Mouse (Mus musculus) left cerebral cortex, adult 2 months (tissue): ENCODE data around the gene Tmem204. TPM values are rescaled to one million over a fixed set of nuclear protein-coding genes. Genes with fewer than 3 reads are reported as not detected.
"Not testable (repeated sequence)": the region's sequence is repeated elsewhere in the genome, so short reads cannot be mapped to it uniquely, and the experiment has no call there.

ENCODE experiments used
- DNase-seq, 2 experiments: peaks; one replicate each; pipeline ENCODE4 v3.0.0; 2021 to 2022; ENCODE audit warnings: low spot score in 2 of 2, mixed read lengths in 1 of 2; ENCODE audit errors: extremely low spot score in 1 of 2
- H3K27ac ChIP-seq: fragments of 200-600 bp; 2 replicates; pipeline ENCODE4 v1.8.1; 2022
- H3K4me3 ChIP-seq: fragments of 200-600 bp; 2 replicates; pipeline ENCODE4 v1.8.1; 2022
- CTCF ChIP-seq: fragments of 200-600 bp; IDR thresholded peaks from 2 replicates; pipeline ENCODE4 v1.8.1; 2022; ENCODE audit warnings: antibody characterized with exemption, mild to moderate bottlenecking, moderate library complexity
- intact Hi-C: fragments of 180-260 bp; cut with DNase I; formaldehyde crosslinking; loops from one replicate; pipeline ENCODE4 v1.15.1; 2025
- long read RNA-seq, 2 experiments: library from polyadenylated mRNA; stranded (forward); transcript quantifications; one replicate each; pipeline ENCODE4 v2.0.0; 2021; ENCODE audit warnings: borderline mapping rate in 2 of 2
- total RNA-seq, 2 experiments: library from RNA; stranded (reverse); gene quantifications; 2 replicates each; pipeline ENCODE4 v1.2.3; 2021

Gene Tmem204
- total RNA-seq, result 10 to 100 TPM in 1 of 2 experiments, 1 to 10 TPM in 1; 9.5 to 11.1 TPM
- long read RNA-seq, experiment 1, transcript Tmem204-201 (3 exons, 1,846 nt), result major isoform, 12 of 14 reads
- long read RNA-seq, experiment 1, partial matches to known transcripts, result 0 of 14 reads
- long read RNA-seq, experiment 1, other reads (novel, unspliced or antisense), result 2 of 14 reads
- long read RNA-seq, experiment 2, transcript Tmem204-201 (3 exons, 1,846 nt), result major isoform, 19 of 19 reads
- long read RNA-seq, experiment 2, partial matches to known transcripts, result 0 of 19 reads
- long read RNA-seq, experiment 2, other reads (novel, unspliced or antisense), result 0 of 19 reads

GRCm38 (mm10) chr17:25083444-25083931, at the start of gene Tmem204:
Tmem204 (minus strand) TSS chr17:25083591.
- Histone ChIP-seq H3K4me3 (no peak within 1 kb of the TSS), H3K27ac (peak within 1 kb of the TSS; percentile 82)
- intact Hi-C loops, result loop anchor here (5.0 kb wide), 2 partner anchors 46 to 66 kb away; partner anchors contain the start of genes Cramp1l and Ift140
- DNase-seq, result no peak
- peak; percentile 43 for TF ChIP-seq CTCF

GRCm38 (mm10) chr17:25130060-25130459, 46.7 kb upstream of the Tmem204 start:
- intact Hi-C loops, result no loop called here
- Histone ChIP-seq H3K4me3 (no peak overlapping the region), H3K27ac (no peak overlapping the region)
- no peak for DNase-seq
- TF ChIP-seq CTCF, result peak; percentile 20

DNA sequence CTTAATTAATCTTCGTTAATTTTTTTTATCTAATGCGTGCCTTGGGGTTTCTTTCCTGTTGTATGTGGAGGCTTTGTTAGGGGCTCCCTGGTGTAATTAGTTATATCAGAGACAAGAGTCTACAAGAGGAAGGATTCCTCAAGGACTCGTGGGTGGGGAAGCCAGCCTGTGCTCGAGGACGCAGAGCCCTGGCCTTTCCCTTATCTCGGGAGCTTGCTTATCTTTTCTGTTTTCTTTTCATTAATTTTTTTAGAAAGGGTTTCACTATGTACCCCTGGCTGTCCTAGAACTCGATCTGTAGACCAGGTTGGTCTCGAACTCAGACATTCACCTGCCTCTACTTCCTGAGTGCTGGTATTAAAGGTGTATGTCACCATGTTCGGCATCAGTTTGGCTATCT, 44.3 kb upstream of the Tmem204 start:
- H3K27ac ChIP-seq, result no peak overlapping the region
- H3K4me3 ChIP-seq, result no peak overlapping the region
- TF ChIP-seq CTCF, result no peak
- DNase-seq, result no peak
- intact Hi-C loops, result no loop called here

DNA sequence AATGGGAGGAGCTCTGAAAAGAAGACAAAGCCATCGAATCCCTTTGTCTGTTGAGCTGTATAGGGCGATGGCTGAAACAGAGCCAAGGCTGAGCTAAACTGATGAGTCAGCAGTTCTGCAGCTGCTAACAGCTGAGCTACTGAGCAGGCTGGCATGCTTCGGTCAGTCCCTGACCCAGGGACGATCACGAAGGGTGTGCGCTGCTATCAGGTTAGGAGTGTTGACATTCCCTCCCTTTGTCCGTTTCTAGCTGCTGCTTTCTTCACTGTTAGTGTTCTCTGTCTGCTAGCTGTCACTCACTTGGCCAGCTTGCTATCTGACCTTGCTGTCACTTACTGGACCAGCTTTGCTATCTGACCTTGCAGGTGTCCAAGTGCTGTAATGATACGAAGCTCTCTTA, 43.7 kb upstream of the Tmem204 start:
- no peak for DNase-seq
- Histone ChIP-seq H3K4me3 (no peak overlapping the region), H3K27ac (no peak overlapping the region)
- no peak for TF ChIP-seq CTCF
- intact Hi-C loops, result no loop called here

GRCm38 (mm10) chr17:25125442-25126060, 42.2 kb upstream of the Tmem204 start:
- intact Hi-C loops, DNase-seq, H3K27ac ChIP-seq, H3K4me3 ChIP-seq: not testable (repeated sequence)

DNA sequence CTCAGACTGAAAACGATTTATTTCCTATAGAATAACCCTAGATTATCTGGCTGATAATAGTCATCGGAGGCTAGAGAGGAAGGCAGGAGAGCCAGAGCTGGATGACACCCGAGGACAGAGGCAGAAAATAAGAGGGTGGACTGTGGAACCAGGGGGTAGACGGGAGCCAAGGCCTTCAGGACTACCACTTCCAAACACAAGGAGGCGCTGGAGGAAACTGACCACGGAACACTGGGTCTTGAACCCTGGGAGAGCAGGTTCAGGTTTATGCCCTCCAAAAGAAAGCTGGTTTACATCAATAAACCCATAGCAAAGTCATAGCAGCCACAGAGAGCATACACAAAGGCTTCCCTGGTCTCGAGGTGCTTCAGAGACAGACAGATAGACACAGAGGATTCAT, 40.6 kb upstream of the Tmem204 start:
- intact Hi-C loops, result no loop called here
- TF ChIP-seq CTCF, result peak; percentile 24
- no peak for DNase-seq
- Histone ChIP-seq H3K4me3 (no peak overlapping the region), H3K27ac (no peak overlapping the region)

DNA sequence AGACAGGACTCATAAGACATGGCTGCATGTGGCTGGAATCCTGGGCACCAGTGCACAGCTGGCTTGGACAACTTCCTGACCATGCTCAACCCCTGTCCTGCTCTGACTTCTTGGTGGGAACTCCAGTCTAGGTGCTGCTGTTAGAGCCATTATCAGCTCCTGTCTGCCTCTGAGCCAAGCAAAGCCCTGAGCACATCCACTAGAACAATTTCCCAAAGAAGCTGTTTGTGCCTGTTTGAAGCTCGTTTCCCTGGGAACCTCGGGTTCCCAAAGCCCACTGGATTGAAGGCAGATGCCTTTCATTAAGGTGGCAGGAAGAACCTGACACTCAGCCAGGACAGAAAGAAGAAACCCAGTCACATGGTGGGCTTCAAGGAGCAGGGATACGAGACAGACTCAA, 37.0 kb upstream of the Tmem204 start, which contains the start of gene Ptx4:
Ptx4 (plus strand) TSS at position 355 of the 400 bp plus-strand sequence.
- H3K27ac ChIP-seq, result no peak within 1 kb of the TSS
- intact Hi-C loops, result no loop called here

GRCm38 (mm10) chr17:25117263-25117662, 33.9 kb upstream of the Tmem204 start:
- peak; percentile 66 for TF ChIP-seq CTCF
- H3K27ac ChIP-seq, result no peak overlapping the region
- no peak for DNase-seq
- no peak overlapping the region for H3K4me3 ChIP-seq
- intact Hi-C loops, result loop anchor here (5.0 kb wide), 1 partner anchor 155 kb away; the partner anchor contains the start of gene Ube2i

More for the DNA sequence above, 37.0 kb upstream of the Tmem204 start, which contains the start of gene Ptx4:
- no peak for TF ChIP-seq CTCF
- no peak for DNase-seq
- no peak within 1 kb of the TSS for H3K4me3 ChIP-seq

- DNase-seq, result peak; percentile 90 to 93
- peak within 1 kb of the TSS; percentile 57 for H3K4me3 ChIP-seq
- intact Hi-C loops, result loop anchor here (5.0 kb wide), 1 partner anchor 156 kb away; the partner anchor contains the start of gene Ube2i
- TF ChIP-seq CTCF, result no peak; the same call in 1 of the 2 replicates
- peak within 1 kb of the TSS; percentile 87 for H3K27ac ChIP-seq
These were observed 32.5 kb upstream of the Tmem204 start, which contains the start of gene Telo2 for GRCm38 (mm10) chr17:25115664-25116432. Telo2 (minus strand) TSS chr17:25115967.

GRCm38 (mm10) chr17:25114908-25115645, 31.7 kb upstream of the Tmem204 start:
- TF ChIP-seq CTCF, result no peak
- DNase-seq, result no peak
- intact Hi-C loops, result loop anchor here (5.0 kb wide), 1 partner anchor 157 kb away; the partner anchor contains the start of gene Ube2i
- H3K27ac ChIP-seq, result peak overlapping the region; percentile 87
- H3K4me3 ChIP-seq, result peak overlapping the region; percentile 57

- no peak for DNase-seq
- TF ChIP-seq CTCF, result no peak
- intact Hi-C loops, result no loop called here
- H3K4me3 ChIP-seq, result no peak overlapping the region
- peak overlapping the region; percentile 40 for H3K27ac ChIP-seq
These were observed 29.0 kb upstream of the Tmem204 start for GRCm38 (mm10) chr17:25112423-25112810.
